Mouse (Mus musculus) myocyte (in vitro differentiated cells): ENCODE measurements around the gene Tctn3. TPM values are rescaled to one million over a fixed set of nuclear protein-coding genes. Genes with fewer than 3 reads are reported as not detected.

Experiments
- H3K27me3 ChIP-seq: one replicate; pipeline ENCODE4 v1.6.1; 2011; ENCODE audit not compliant: control insufficient read depth, insufficient read depth, insufficient read length
- H3K36me3 ChIP-seq: one replicate; pipeline ENCODE4 v1.6.1; 2011; ENCODE audit not compliant: control insufficient read depth, insufficient read depth
- H3K4me2 ChIP-seq: one replicate; pipeline ENCODE4 v1.6.1; 2011; ENCODE audit warnings: low read depth, control low read depth
- H3K4me3 ChIP-seq: one replicate; pipeline ENCODE4 v1.5.1; 2011; ENCODE audit warnings: mild to moderate bottlenecking, control low read depth, moderate library complexity
- H3K79me2 ChIP-seq: one replicate; pipeline ENCODE4 v1.6.1; 2011; ENCODE audit not compliant: control insufficient read depth, insufficient read depth
- H3ac ChIP-seq: one replicate; pipeline ENCODE4 v1.6.1; 2011; ENCODE audit not compliant: control insufficient read depth, insufficient read length
- CEBPB ChIP-seq: IDR thresholded peaks from 2 replicates; pipeline ENCODE4 v1.6.1; 2011; ENCODE audit warnings: mild to moderate bottlenecking, moderate library complexity; ENCODE audit not compliant: poor library complexity, insufficient read depth, severe bottlenecking
- E2F4 ChIP-seq: IDR thresholded peaks from one replicate; pipeline ENCODE4 v1.6.1; 2011; ENCODE audit warnings: mild to moderate bottlenecking, control low read depth, moderate library complexity; ENCODE audit not compliant: insufficient read depth
- MAX ChIP-seq: IDR thresholded peaks from one replicate; pipeline ENCODE4 v1.6.1; 2011; ENCODE audit warnings: low read depth, mild to moderate bottlenecking, control low read depth
- MYOD1 ChIP-seq, 3 experiments: IDR thresholded peaks; one replicate each; pipeline ENCODE4 v1.6.1; 2011; ENCODE audit warnings: control low read depth in 2 of 3, low read depth in 2 of 3, mild to moderate bottlenecking in 2 of 3, moderate library complexity in 1 of 3; ENCODE audit not compliant: insufficient read length in 2 of 3, control insufficient read depth in 1 of 3
- MYOG ChIP-seq, 3 experiments: IDR thresholded peaks; one replicate each; pipeline ENCODE4 v1.6.1; 2011; ENCODE audit warnings: control low read depth in 2 of 3, low read depth in 2 of 3, mild to moderate bottlenecking in 2 of 3; ENCODE audit not compliant: insufficient read length in 2 of 3, control insufficient read depth in 1 of 3, insufficient read depth in 1 of 3
- POLR2A ChIP-seq: IDR thresholded peaks from one replicate; pipeline ENCODE4 v1.6.1; 2011; ENCODE audit warnings: low read depth, mild to moderate bottlenecking, control low read depth, moderate library complexity; ENCODE audit not compliant: insufficient read length
- POLR2AphosphoS2 ChIP-seq: IDR thresholded peaks from one replicate; pipeline ENCODE4 v1.6.1; 2011; ENCODE audit warnings: low read depth, control low read depth; ENCODE audit not compliant: insufficient read length
- REST ChIP-seq: IDR thresholded peaks from one replicate; pipeline ENCODE4 v1.6.1; 2011; ENCODE audit warnings: mild to moderate bottlenecking, control low read depth, moderate library complexity; ENCODE audit not compliant: insufficient read depth, insufficient read length
- SRF ChIP-seq: IDR thresholded peaks from one replicate; pipeline ENCODE4 v1.6.1; 2011; ENCODE audit warnings: low read depth; ENCODE audit not compliant: control insufficient read depth, insufficient read length
- TCF12 ChIP-seq: IDR thresholded peaks from one replicate; pipeline ENCODE4 v1.6.1; 2011; ENCODE audit warnings: mild to moderate bottlenecking, control low read depth; ENCODE audit not compliant: poor library complexity, insufficient read depth, severe bottlenecking
- TCF3 ChIP-seq: IDR thresholded peaks from one replicate; pipeline ENCODE4 v1.6.1; 2011; ENCODE audit warnings: low read depth, control low read depth; ENCODE audit not compliant: insufficient read length
- USF1 ChIP-seq: IDR thresholded peaks from one replicate; pipeline ENCODE4 v1.6.1; 2011; ENCODE audit warnings: low read depth, mild to moderate bottlenecking, control low read depth, moderate library complexity
- polyA plus RNA-seq: library from polyadenylated mRNA; unstranded; fragments of >200 nt; fragmentation: generic; extraction: Trizol; gene quantifications from one replicate; pipeline ENCODE4 v1.2.1, GENCODE M21; 2012; ENCODE audit warnings: missing spikeins

Gene Tctn3
- polyA plus RNA-seq, 1 experiment = 5.6 TPM

DNA sequence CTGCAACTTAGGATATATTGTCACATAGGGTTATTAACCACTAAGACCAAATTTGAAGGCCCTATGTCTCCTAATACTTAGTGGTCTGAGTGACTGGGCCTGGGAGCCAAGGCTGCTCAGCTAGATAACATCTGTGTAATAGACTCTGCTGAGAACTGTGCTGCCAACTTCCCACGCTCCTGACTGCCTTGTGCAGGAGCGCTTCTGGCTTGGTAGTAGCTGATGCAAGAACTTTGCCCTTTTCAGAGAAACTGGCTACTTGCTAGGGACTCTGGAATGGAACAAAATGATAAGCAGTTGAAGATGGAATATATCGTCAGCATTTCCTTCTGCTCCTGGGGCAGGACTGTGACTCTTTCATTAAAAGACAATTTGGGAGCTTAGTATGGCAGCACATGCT lies 16.8 kb downstream of the Tctn3 start:
- Histone ChIP-seq H3K4me3 (no peak overlapping the region), H3ac (no peak overlapping the region), H3K79me2 (no peaks in the 10 kb centered on the region), H3K4me2 (no peak overlapping the region), H3K27me3 (no peaks in the 10 kb centered on the region), H3K36me3 (peaks cover 5% of the 10 kb centered on the region)
- TF ChIP-seq REST (no peak), TCF12 (no peak), CEBPB (no peak)

GRCm38 (mm10) chr19:40589530-40589880 lies 22.5 kb downstream of the Tctn3 start:
- Histone ChIP-seq H3K27me3 (no peaks in the 10 kb centered on the region), H3K36me3 (peaks cover 7% of the 10 kb centered on the region), H3K4me2 (peak overlapping the region; percentile 79), H3K79me2 (peaks cover 23% of the 10 kb centered on the region), H3ac (no peak overlapping the region), H3K4me3 (peak overlapping the region; percentile 86)
- no peak for TF ChIP-seq TCF3
- TF ChIP-seq USF1 = no peak
- no peak for TF ChIP-seq CEBPB

DNA sequence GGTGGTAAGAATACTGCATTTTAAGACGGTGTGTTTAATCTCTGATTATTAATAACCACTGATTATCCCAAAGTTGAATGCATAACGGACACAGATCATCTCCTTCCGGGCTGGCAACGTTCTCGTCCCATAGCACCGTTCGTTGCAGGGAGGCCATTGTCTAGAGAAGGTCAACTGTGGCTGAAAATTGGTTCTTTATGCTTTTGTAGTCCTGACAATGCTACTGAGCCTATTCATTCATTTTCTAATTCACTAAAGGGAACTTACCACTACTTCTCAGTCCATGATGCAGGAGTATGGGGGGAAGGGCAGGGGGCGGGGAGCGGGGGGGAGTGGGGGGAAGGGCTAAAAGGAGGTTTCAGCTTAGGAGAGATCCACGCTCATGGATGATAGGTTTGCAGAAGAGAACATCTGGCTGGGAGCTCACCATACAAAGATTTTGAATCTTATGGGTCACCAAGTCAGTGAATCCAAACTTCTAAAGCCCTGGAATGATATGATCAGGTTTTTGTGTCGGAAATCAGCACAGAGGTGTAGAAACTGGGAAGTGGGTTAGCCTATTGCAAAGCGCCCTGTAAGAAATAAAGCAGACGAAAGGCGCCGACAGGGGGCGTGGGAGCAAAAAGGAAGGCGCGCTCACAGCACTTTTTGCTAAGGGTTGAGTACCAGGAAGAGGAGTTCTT lies 23.0 kb downstream of the Tctn3 start:
- Histone ChIP-seq H3K79me2 (peaks cover 25% of the 10 kb centered on the region), H3K4me3 (peak overlapping the region; percentile 86), H3K36me3 (peaks cover 11% of the 10 kb centered on the region), H3ac (peak overlapping the region; percentile 15), H3K4me2 (peak overlapping the region; percentile 79), H3K27me3 (no peaks in the 10 kb centered on the region)
- no peak for TF ChIP-seq MAX
- TF ChIP-seq POLR2A = peak; percentile 27

DNA sequence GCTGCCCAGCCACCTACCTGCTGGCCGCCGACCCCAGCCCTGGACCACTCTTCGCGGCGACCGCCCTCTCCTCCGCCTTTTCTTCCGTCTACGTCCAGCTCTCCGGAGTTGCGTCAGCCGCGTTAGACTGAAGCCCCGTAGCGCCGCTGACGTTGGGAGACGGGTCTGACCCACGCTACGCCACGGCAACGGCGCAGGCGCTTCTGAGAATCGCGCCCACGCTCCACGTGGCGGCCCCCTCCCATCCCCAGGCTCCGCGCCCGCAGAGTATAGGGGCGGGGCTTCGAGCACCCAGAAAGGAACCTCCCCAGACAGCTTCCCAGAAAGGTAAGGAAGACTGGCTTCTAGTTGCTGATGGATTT lies 23.8 kb downstream of the Tctn3 start, which contains the start of gene Aldh18a1:
Gene Aldh18a1, minus strand, starts transcription at position 171 of the 362 bp plus-strand sequence.
- peak within 1 kb of the TSS; percentile 86 for H3K4me3 ChIP-seq
- TF ChIP-seq E2F4 (no peak), POLR2A (peak; percentile 78), TCF3 (no peak), SRF (no peak), USF1 (no peak), MYOG (IDR thresholded peaks at IDR 0.05; ENCODE audit: control insufficient read depth in 1 of 3, insufficient read depth in 1 of 3, insufficient read length in 2 of 3, low read depth in 2 of 3) (no peak), TCF12 (no peak), POLR2AphosphoS2 (peak; percentile 87), CEBPB (peak; percentile 72), MAX (peak; percentile 91), MYOD1 (IDR thresholded peaks at IDR 0.05; ENCODE audit: control insufficient read depth in 1 of 3, insufficient read length in 2 of 3, low read depth in 2 of 3) (no peak), REST (no peak)
- H3ac ChIP-seq = peak within 1 kb of the TSS; percentile 15
- peaks cover 18% of the 10 kb centered on the region for H3K36me3 ChIP-seq
- H3K27me3 ChIP-seq = no peaks in the 10 kb centered on the region
- H3K79me2 ChIP-seq = peaks cover 32% of the 10 kb centered on the region
- peak within 1 kb of the TSS; percentile 89 for H3K4me2 ChIP-seq

GRCm38 (mm10) chr19:40587491-40588292 lies 24.3 kb downstream of the Tctn3 start:
- H3K27me3 ChIP-seq = no peaks in the 10 kb centered on the region
- H3K4me2 ChIP-seq = peak overlapping the region; percentile 89
- TF ChIP-seq USF1 = no peak
- no peak for TF ChIP-seq POLR2AphosphoS2
- TF ChIP-seq POLR2A = no peak
- TF ChIP-seq TCF12 = no peak
- TF ChIP-seq MYOD1 (IDR thresholded peaks at IDR 0.05; ENCODE audit: control insufficient read depth in 1 of 3, insufficient read length in 2 of 3, low read depth in 2 of 3) = no peak
- no peak for TF ChIP-seq CEBPB
- TF ChIP-seq TCF3 = no peak
- TF ChIP-seq MYOG (IDR thresholded peaks at IDR 0.05; ENCODE audit: control insufficient read depth in 1 of 3, insufficient read depth in 1 of 3, insufficient read length in 2 of 3, low read depth in 2 of 3) = no peak
- no peak for TF ChIP-seq MAX
- TF ChIP-seq SRF = no peak
- no peak for TF ChIP-seq REST

More at GRCm38 (mm10) chr19:40587491-40588292, 24.3 kb downstream of the Tctn3 start:
- peaks cover 36% of the 10 kb centered on the region for H3K79me2 ChIP-seq
- peak overlapping the region; percentile 86 for H3K4me3 ChIP-seq
- H3ac ChIP-seq = peak overlapping the region; percentile 15
- H3K36me3 ChIP-seq = peaks cover 21% of the 10 kb centered on the region
